Mouse (Mus musculus) C2C12 (cell line): ENCODE data around the gene Mctp1.

ENCODE experiments used
- CTCF ChIP-seq: IDR thresholded peaks from one replicate; pipeline ENCODE4 v1.5.1; 2011; ENCODE audit not compliant: control insufficient read depth, insufficient read depth, insufficient read length
- MAX ChIP-seq: IDR thresholded peaks from one replicate; pipeline ENCODE4 v1.6.1; 2011; ENCODE audit warnings: mild to moderate bottlenecking, control low read depth
- MYOG ChIP-seq: IDR thresholded peaks from one replicate; pipeline ENCODE4 v1.6.1; 2011; ENCODE audit not compliant: control insufficient read depth, insufficient read length; ENCODE audit errors: extremely low read depth

DNA sequence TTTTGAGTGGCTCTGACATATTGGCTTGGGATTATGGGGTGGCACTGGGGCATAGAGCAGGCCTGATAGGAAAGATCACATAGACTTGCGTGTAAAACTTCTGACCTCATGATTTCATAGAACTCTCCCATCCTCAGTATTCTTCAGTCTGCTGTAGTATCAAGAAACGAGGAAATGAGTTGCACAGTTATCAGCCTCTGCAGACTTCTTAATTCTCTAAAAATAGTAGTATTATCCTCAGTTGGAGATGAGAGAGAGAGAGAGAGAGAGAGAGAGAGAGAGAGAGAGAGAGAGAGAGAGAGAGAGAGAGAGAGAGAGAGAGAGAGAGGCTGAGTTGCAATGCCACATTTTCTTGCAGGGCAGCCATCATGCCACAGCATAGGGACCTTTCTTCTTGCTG lies 45.6 kb downstream of the Mctp1 start:
- TF ChIP-seq CTCF (no peak), MAX (no peak), MYOG (no peak)
